Mouse (Mus musculus) erythroblast, embryonic 14.5 days (primary cell): ENCODE results near the gene Aim2. TPM values are rescaled to one million over a fixed set of nuclear protein-coding genes. Genes with fewer than 3 reads are reported as not detected.
A peak's percentile ranks its signal among the peaks of the same experiment; 100 is the strongest.

Source experiments
- H3K27me3 ChIP-seq: 2 replicates; pipeline ENCODE4 v1.6.1; 2012; ENCODE audit warnings: inconsistent platforms; ENCODE audit not compliant: control insufficient read depth
- H3K36me3 ChIP-seq: 2 replicates; pipeline ENCODE4 v1.6.1; 2012; ENCODE audit warnings: mild to moderate bottlenecking, inconsistent platforms; ENCODE audit not compliant: control insufficient read depth
- H3K4me1 ChIP-seq: 2 replicates; pipeline ENCODE4 v1.6.1; 2012; ENCODE audit warnings: inconsistent platforms; ENCODE audit not compliant: control insufficient read depth
- H3K4me3 ChIP-seq: replicated peaks from 2 replicates; pipeline ENCODE3; 2012; ENCODE audit warnings: moderate library complexity, mild to moderate bottlenecking, inconsistent platforms
- H3K9me3 ChIP-seq: 2 replicates; pipeline ENCODE4 v1.6.1; 2012; ENCODE audit warnings: low read length, inconsistent platforms, mixed read lengths; ENCODE audit not compliant: control insufficient read depth
- GATA1 ChIP-seq: IDR thresholded peaks from 2 replicates; pipeline ENCODE4 v1.6.1; 2012; ENCODE audit warnings: low read length, inconsistent platforms, mixed read lengths
- TAL1 ChIP-seq: IDR thresholded peaks from 3 replicates; pipeline ENCODE4 v1.6.1; 2012; ENCODE audit warnings: low read length, inconsistent platforms, mixed read lengths
- polyA plus RNA-seq: library from polyadenylated mRNA; stranded (reverse); fragments of >175 nt; gene quantifications from 2 replicates; pipeline ENCODE4 v1.2.3, GENCODE M21; 2012

Aim2 gene
- polyA plus RNA-seq, 1 experiment, result 0.06 TPM

GRCm38 (mm10) chr1:173339543-173339942, 11.1 kb upstream of the Aim2 start:
- Histone ChIP-seq H3K36me3 (peaks cover 36% of the 10 kb centered on the region), H3K27me3 (peaks cover 15% of the 10 kb centered on the region), H3K9me3 (no peaks in the 10 kb centered on the region), H3K4me3 (no peak overlapping the region), H3K4me1 (peaks cover 77% of the 10 kb centered on the region)
- TF ChIP-seq TAL1 (no peak), GATA1 (no peak)

GRCm38 (mm10) chr1:173342425-173342824, 8.3 kb upstream of the Aim2 start:
- H3K36me3 ChIP-seq, result peaks cover 21% of the 10 kb centered on the region
- no peak overlapping the region for H3K4me3 ChIP-seq
- peaks cover 38% of the 10 kb centered on the region for H3K27me3 ChIP-seq
- H3K4me1 ChIP-seq, result peaks cover 77% of the 10 kb centered on the region
- no peaks in the 10 kb centered on the region for H3K9me3 ChIP-seq
- TF ChIP-seq TAL1 (no peak), GATA1 (no peak)

- Histone ChIP-seq H3K36me3 (peaks cover 13% of the 10 kb centered on the region), H3K4me1 (peaks cover 71% of the 10 kb centered on the region), H3K4me3 (no peak overlapping the region), H3K27me3 (peaks cover 52% of the 10 kb centered on the region), H3K9me3 (no peaks in the 10 kb centered on the region)
- TF ChIP-seq GATA1, result no peak
- no peak for TF ChIP-seq TAL1
Observed at GRCm38 (mm10) chr1:173343934-173344333, 6.7 kb upstream of the Aim2 start.

GRCm38 (mm10) chr1:173345112-173345511, 5.6 kb upstream of the Aim2 start:
- TF ChIP-seq TAL1, result no peak
- H3K36me3 ChIP-seq, result peaks cover 12% of the 10 kb centered on the region
- H3K4me1 ChIP-seq, result peaks cover 71% of the 10 kb centered on the region
- no peak overlapping the region for H3K4me3 ChIP-seq
- peaks cover 53% of the 10 kb centered on the region for H3K27me3 ChIP-seq
- H3K9me3 ChIP-seq, result no peaks in the 10 kb centered on the region

- peaks cover 45% of the 10 kb centered on the region for H3K27me3 ChIP-seq
Observed at GRCm38 (mm10) chr1:173348527-173348926, 2.2 kb upstream of the Aim2 start.

GRCm38 (mm10) chr1:173349192-173349591, 1.5 kb upstream of the Aim2 start:
- Histone ChIP-seq H3K36me3 (peaks cover 15% of the 10 kb centered on the region), H3K4me1 (peaks cover 85% of the 10 kb centered on the region), H3K27me3 (peaks cover 39% of the 10 kb centered on the region), H3K4me3 (peak overlapping the region; percentile 74), H3K9me3 (no peaks in the 10 kb centered on the region)
- TF ChIP-seq GATA1, result no peak

More at GRCm38 (mm10) chr1:173348527-173348926, 2.2 kb upstream of the Aim2 start:
- Histone ChIP-seq H3K4me3 (no peak overlapping the region), H3K4me1 (peaks cover 85% of the 10 kb centered on the region), H3K36me3 (peaks cover 12% of the 10 kb centered on the region), H3K9me3 (no peaks in the 10 kb centered on the region)
- no peak for TF ChIP-seq TAL1
- TF ChIP-seq GATA1, result no peak

GRCm38 (mm10) chr1:173349946-173350345, 733 bp upstream of the Aim2 start:
- Histone ChIP-seq H3K27me3 (peaks cover 35% of the 10 kb centered on the region), H3K9me3 (no peaks in the 10 kb centered on the region), H3K36me3 (peaks cover 17% of the 10 kb centered on the region), H3K4me1 (peaks cover 89% of the 10 kb centered on the region), H3K4me3 (peak overlapping the region; percentile 74)
- no peak for TF ChIP-seq GATA1

- no peaks in the 10 kb centered on the region; the same call in 1 of the 2 replicates for H3K27me3 ChIP-seq
- peaks cover 26% of the 10 kb centered on the region for H3K36me3 ChIP-seq
- no peaks in the 10 kb centered on the region for H3K9me3 ChIP-seq
- peak overlapping the region; percentile 29 for H3K4me3 ChIP-seq
- TF ChIP-seq TAL1 (no peak), GATA1 (no peak)
- peaks cover 59% of the 10 kb centered on the region for H3K4me1 ChIP-seq
Observed at GRCm38 (mm10) chr1:173355107-173355846, 4.6 kb downstream of the Aim2 start.

- Histone ChIP-seq H3K9me3 (no peaks in the 10 kb centered on the region), H3K4me3 (no peak overlapping the region), H3K36me3 (peaks cover 24% of the 10 kb centered on the region), H3K27me3 (no peaks in the 10 kb centered on the region; the same call in 1 of the 2 replicates), H3K4me1 (peaks cover 45% of the 10 kb centered on the region)
- TF ChIP-seq GATA1 (no peak), TAL1 (no peak)
Observed at GRCm38 (mm10) chr1:173356699-173357098, 6.0 kb downstream of the Aim2 start.
